Mouse (Mus musculus) myocyte (in vitro differentiated cells): Measurements from ENCODE around the gene Lst1. TPM values are rescaled to one million over a fixed set of nuclear protein-coding genes. Genes with fewer than 3 reads are reported as not detected.

Experiments
- H3K27me3 ChIP-seq: one replicate; pipeline ENCODE4 v1.6.1; 2011; ENCODE audit not compliant: control insufficient read depth, insufficient read depth, insufficient read length
- H3K36me3 ChIP-seq: one replicate; pipeline ENCODE4 v1.6.1; 2011; ENCODE audit not compliant: control insufficient read depth, insufficient read depth
- H3K4me2 ChIP-seq: one replicate; pipeline ENCODE4 v1.6.1; 2011; ENCODE audit warnings: low read depth, control low read depth
- H3K4me3 ChIP-seq: one replicate; pipeline ENCODE4 v1.5.1; 2011; ENCODE audit warnings: mild to moderate bottlenecking, control low read depth, moderate library complexity
- H3K79me2 ChIP-seq: one replicate; pipeline ENCODE4 v1.6.1; 2011; ENCODE audit not compliant: control insufficient read depth, insufficient read depth
- H3ac ChIP-seq: one replicate; pipeline ENCODE4 v1.6.1; 2011; ENCODE audit not compliant: control insufficient read depth, insufficient read length
- CEBPB ChIP-seq: IDR thresholded peaks from 2 replicates; pipeline ENCODE4 v1.6.1; 2011; ENCODE audit warnings: mild to moderate bottlenecking, moderate library complexity; ENCODE audit not compliant: poor library complexity, insufficient read depth, severe bottlenecking
- E2F4 ChIP-seq: IDR thresholded peaks from one replicate; pipeline ENCODE4 v1.6.1; 2011; ENCODE audit warnings: mild to moderate bottlenecking, control low read depth, moderate library complexity; ENCODE audit not compliant: insufficient read depth
- MAX ChIP-seq: IDR thresholded peaks from one replicate; pipeline ENCODE4 v1.6.1; 2011; ENCODE audit warnings: low read depth, mild to moderate bottlenecking, control low read depth
- MYOD1 ChIP-seq, 3 experiments: IDR thresholded peaks; one replicate each; pipeline ENCODE4 v1.6.1; 2011; ENCODE audit warnings: control low read depth in 2 of 3, low read depth in 2 of 3, mild to moderate bottlenecking in 2 of 3, moderate library complexity in 1 of 3; ENCODE audit not compliant: insufficient read length in 2 of 3, control insufficient read depth in 1 of 3
- MYOG ChIP-seq, 3 experiments: IDR thresholded peaks; one replicate each; pipeline ENCODE4 v1.6.1; 2011; ENCODE audit warnings: control low read depth in 2 of 3, low read depth in 2 of 3, mild to moderate bottlenecking in 2 of 3; ENCODE audit not compliant: insufficient read length in 2 of 3, control insufficient read depth in 1 of 3, insufficient read depth in 1 of 3
- POLR2A ChIP-seq: IDR thresholded peaks from one replicate; pipeline ENCODE4 v1.6.1; 2011; ENCODE audit warnings: low read depth, mild to moderate bottlenecking, control low read depth, moderate library complexity; ENCODE audit not compliant: insufficient read length
- POLR2AphosphoS2 ChIP-seq: IDR thresholded peaks from one replicate; pipeline ENCODE4 v1.6.1; 2011; ENCODE audit warnings: low read depth, control low read depth; ENCODE audit not compliant: insufficient read length
- REST ChIP-seq: IDR thresholded peaks from one replicate; pipeline ENCODE4 v1.6.1; 2011; ENCODE audit warnings: mild to moderate bottlenecking, control low read depth, moderate library complexity; ENCODE audit not compliant: insufficient read depth, insufficient read length
- SRF ChIP-seq: IDR thresholded peaks from one replicate; pipeline ENCODE4 v1.6.1; 2011; ENCODE audit warnings: low read depth; ENCODE audit not compliant: control insufficient read depth, insufficient read length
- TCF12 ChIP-seq: IDR thresholded peaks from one replicate; pipeline ENCODE4 v1.6.1; 2011; ENCODE audit warnings: mild to moderate bottlenecking, control low read depth; ENCODE audit not compliant: poor library complexity, insufficient read depth, severe bottlenecking
- TCF3 ChIP-seq: IDR thresholded peaks from one replicate; pipeline ENCODE4 v1.6.1; 2011; ENCODE audit warnings: low read depth, control low read depth; ENCODE audit not compliant: insufficient read length
- USF1 ChIP-seq: IDR thresholded peaks from one replicate; pipeline ENCODE4 v1.6.1; 2011; ENCODE audit warnings: low read depth, mild to moderate bottlenecking, control low read depth, moderate library complexity
- polyA plus RNA-seq: library from polyadenylated mRNA; unstranded; fragments of >200 nt; fragmentation: generic; extraction: Trizol; gene quantifications from one replicate; pipeline ENCODE4 v1.2.1, GENCODE M21; 2012; ENCODE audit warnings: missing spikeins

The Lst1 gene
- polyA plus RNA-seq, 1 experiment, result 4.3 TPM

DNA sequence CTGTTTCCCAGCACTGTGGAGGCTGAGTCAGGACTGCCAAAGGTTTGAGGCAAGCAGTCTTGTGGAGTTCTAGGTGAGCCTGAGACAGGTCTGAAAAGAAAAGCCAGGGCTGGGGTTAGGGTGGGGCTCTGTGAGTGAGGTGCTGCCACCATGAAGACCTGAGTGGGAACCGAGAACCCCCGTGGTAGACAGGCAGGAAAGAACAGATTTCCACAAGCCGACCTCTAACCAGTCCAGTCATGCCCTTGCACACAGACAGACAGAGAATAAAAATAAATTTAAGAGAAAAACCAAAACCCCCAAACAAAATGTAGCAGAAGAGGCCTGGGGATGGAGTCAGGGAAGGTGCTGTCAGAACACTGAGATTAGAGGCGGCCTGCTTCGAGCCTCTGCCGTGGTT is 12.9 kb downstream of the Lst1 start:
- H3K36me3 ChIP-seq, result no peaks in the 10 kb centered on the region
- no peaks in the 10 kb centered on the region for H3K79me2 ChIP-seq
- H3K4me2 ChIP-seq, result no peak overlapping the region
- no peak overlapping the region for H3ac ChIP-seq
- H3K4me3 ChIP-seq, result no peak overlapping the region
- no peaks in the 10 kb centered on the region for H3K27me3 ChIP-seq
- TF ChIP-seq TCF12 (no peak), SRF (no peak)

DNA sequence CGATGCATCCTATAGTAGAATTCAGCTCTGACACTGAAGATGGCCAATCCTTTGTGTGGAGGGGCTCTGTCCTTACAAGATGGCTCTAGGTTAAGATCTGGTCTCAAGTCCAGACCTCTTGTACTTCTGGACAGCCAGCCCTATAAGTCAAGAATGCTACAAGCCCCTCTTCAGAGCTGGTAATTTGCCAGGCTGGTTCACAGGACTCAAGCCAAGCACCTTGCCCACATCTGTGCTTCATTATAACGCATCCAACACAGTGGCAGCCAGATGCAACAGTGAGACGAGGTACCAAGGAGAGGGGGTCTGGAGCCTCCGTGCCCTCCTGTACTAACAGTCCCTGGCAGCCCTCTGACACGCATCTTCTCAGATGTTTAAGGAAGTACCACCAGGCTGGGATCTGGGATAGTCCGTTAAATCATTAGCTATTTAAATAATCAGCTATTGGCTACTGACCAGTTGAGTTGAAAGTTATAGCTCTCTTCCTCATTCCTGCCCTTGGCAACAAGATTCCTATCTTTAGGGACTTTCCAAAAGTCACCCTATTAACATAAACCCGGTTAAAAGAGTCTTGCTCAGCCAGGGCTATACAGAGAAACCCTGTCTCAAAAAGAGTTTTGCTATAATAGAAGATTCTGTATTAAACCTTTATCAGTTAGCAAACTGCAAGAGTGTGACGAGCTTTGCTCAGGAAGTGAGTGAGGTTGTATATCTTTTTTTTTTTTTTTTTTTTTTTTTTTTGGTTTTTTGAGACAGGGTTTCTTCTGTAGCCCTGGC is 13.8 kb downstream of the Lst1 start:
- H3ac ChIP-seq, result no peak overlapping the region
- no peak overlapping the region for H3K4me2 ChIP-seq
- H3K4me3 ChIP-seq, result no peak overlapping the region
- no peaks in the 10 kb centered on the region for H3K79me2 ChIP-seq
- H3K36me3 ChIP-seq, result no peaks in the 10 kb centered on the region
- H3K27me3 ChIP-seq, result no peaks in the 10 kb centered on the region
- TF ChIP-seq SRF, result no peak
- no peak for TF ChIP-seq POLR2A
- TF ChIP-seq MAX, result no peak
- TF ChIP-seq TCF3, result no peak
- no peak for TF ChIP-seq CEBPB
- no peak for TF ChIP-seq E2F4
- TF ChIP-seq MYOG (IDR thresholded peaks at IDR 0.05; ENCODE audit: control insufficient read depth in 1 of 3, insufficient read depth in 1 of 3, insufficient read length in 2 of 3, low read depth in 2 of 3), result no peak
- TF ChIP-seq MYOD1 (IDR thresholded peaks at IDR 0.05; ENCODE audit: control insufficient read depth in 1 of 3, insufficient read length in 2 of 3, low read depth in 2 of 3), result no peak
- no peak for TF ChIP-seq TCF12
- no peak for TF ChIP-seq POLR2AphosphoS2

DNA sequence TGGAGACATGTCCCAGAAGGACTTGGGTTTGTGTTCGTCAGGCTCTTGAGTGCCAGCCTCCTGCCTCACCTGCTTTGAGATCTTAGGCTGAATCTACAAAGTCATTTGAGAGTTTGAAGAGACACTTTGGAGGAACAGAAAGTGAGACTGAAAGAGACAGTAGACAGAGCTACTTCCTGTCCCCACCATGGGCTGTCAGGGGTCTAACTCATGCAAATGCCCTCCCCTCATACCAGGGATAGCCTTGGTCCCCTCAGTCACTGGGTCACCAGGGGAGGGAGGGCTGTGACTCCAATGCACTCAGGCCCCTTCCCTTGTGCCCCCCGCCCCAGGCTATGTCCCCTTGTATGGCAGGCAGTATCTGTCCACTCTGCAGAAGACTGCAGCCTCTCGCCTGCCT is 14.9 kb downstream of the Lst1 start:
- Histone ChIP-seq H3K79me2 (no peaks in the 10 kb centered on the region), H3K4me3 (no peak overlapping the region), H3K4me2 (no peak overlapping the region), H3K36me3 (no peaks in the 10 kb centered on the region), H3ac (no peak overlapping the region), H3K27me3 (no peaks in the 10 kb centered on the region)
- TF ChIP-seq CEBPB (no peak), POLR2A (no peak), MAX (no peak), POLR2AphosphoS2 (no peak), REST (no peak), USF1 (no peak), E2F4 (no peak), TCF3 (no peak), MYOG (IDR thresholded peaks at IDR 0.05; ENCODE audit: control insufficient read depth in 1 of 3, insufficient read depth in 1 of 3, insufficient read length in 2 of 3, low read depth in 2 of 3) (no peak), SRF (no peak), TCF12 (no peak), MYOD1 (IDR thresholded peaks at IDR 0.05; ENCODE audit: control insufficient read depth in 1 of 3, insufficient read length in 2 of 3, low read depth in 2 of 3) (no peak)

DNA sequence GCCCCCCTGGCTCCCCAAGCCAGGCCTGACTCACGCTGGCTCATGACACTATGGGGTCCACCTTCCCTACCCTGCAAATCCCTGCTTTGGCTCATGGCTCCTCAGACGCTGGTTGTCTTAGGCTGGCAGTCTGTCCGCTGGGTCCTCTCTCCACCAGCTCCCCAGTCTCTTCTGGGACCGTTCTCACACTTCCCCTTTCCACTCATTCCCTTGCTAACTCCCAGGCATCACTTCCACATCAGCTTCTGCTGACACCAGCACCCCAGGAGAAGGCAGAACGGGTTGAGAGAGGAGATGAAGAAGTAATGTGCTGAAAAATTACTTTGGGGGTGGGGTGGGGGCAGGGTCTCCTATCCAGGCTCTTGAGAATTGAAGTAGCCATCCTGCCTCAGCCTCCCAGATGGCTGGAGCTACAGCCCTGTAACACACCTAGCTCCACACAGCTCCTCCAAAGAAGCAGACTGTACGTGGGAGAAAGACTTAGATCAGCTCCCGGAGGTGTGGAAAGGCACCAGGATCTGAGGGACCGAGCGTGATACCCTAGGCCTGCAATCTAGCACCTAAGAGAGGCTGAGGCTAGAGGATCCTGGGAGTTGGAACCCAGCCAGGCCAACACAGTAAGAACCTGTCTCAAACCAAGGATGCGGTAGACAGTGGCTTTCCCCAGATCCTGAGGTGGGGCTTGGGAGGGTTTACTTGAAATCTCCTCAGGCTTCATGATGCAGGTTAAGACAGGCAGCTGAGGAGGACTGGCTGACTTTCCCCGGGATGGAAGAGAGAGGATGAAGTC is 15.6 kb downstream of the Lst1 start:
- H3ac ChIP-seq, result no peak overlapping the region
- TF ChIP-seq REST (no peak), POLR2AphosphoS2 (no peak), USF1 (no peak), MYOD1 (IDR thresholded peaks at IDR 0.05; ENCODE audit: control insufficient read depth in 1 of 3, insufficient read length in 2 of 3, low read depth in 2 of 3) (no peak), TCF3 (no peak), CEBPB (no peak), POLR2A (no peak), MYOG (IDR thresholded peaks at IDR 0.05; ENCODE audit: control insufficient read depth in 1 of 3, insufficient read depth in 1 of 3, insufficient read length in 2 of 3, low read depth in 2 of 3) (no peak), MAX (no peak), SRF (no peak), E2F4 (no peak), TCF12 (no peak)
- no peak overlapping the region for H3K4me3 ChIP-seq
- H3K36me3 ChIP-seq, result no peaks in the 10 kb centered on the region
- H3K27me3 ChIP-seq, result no peaks in the 10 kb centered on the region
- H3K79me2 ChIP-seq, result no peaks in the 10 kb centered on the region
- no peak overlapping the region for H3K4me2 ChIP-seq
